Mouse (Mus musculus): ENCODE results near the gene Gjd2. TPM values are rescaled to one million over a fixed set of nuclear protein-coding genes. Genes with fewer than 3 reads are reported as not detected.

Gene Gjd2
- polyA plus RNA-seq (2015; fragmentation: Nextera tagmentation; extraction: Ambion mirVana) = 18.0 and 18.1 TPM in 2 replicates

GRCm38 (mm10) chr2:114013295-114013771, at the start of gene Gjd2:
TSS of gene Gjd2 (minus strand) at chr2:114013619.

GRCm38 (mm10) chr2:114052696-114053598, 39.5 kb upstream of the Gjd2 start, which contains the start of gene Actc1:
TSS of gene Actc1 (minus strand) at chr2:114053548.

Other genes starting within 250 kb of the Gjd2 start
- gene Scg5, start 184.5 kb downstream of the Gjd2 start, polyA plus RNA-seq (2015; fragmentation: Nextera tagmentation; extraction: Ambion mirVana) = 379 and 381 TPM in 2 replicates
- gene Arhgap11a, start 165.0 kb downstream of the Gjd2 start, polyA plus RNA-seq (2015; fragmentation: Nextera tagmentation; extraction: Ambion mirVana) = 2.1 and 2.6 TPM in 2 replicates
- gene Actc1, start 39.9 kb upstream of the Gjd2 start, polyA plus RNA-seq (2015; fragmentation: Nextera tagmentation; extraction: Ambion mirVana) = 2.7 and 2.9 TPM in 2 replicates
- gene Aqr, start 173.4 kb upstream of the Gjd2 start, polyA plus RNA-seq (2015; fragmentation: Nextera tagmentation; extraction: Ambion mirVana) = 29.4 and 29.6 TPM in 2 replicates
- gene Zfp770, start 187.8 kb upstream of the Gjd2 start, polyA plus RNA-seq (2015; fragmentation: Nextera tagmentation; extraction: Ambion mirVana) = 7.8 and 8.5 TPM in 2 replicates

Data from neural tube, postnatal 0 days (tissue).